Mouse (Mus musculus): ENCODE measurements at regions not wholly inside any gene's neighbourhood (a gene's known extent, or its start where the extent isn't known, plus 50 kb on each side); places are given as distances from the start of the nearest gene placed in this dataset.

- TF ChIP-seq POLR2A (IDR thresholded peaks at IDR 0.05; ENCODE audit: low read depth, low read length) (no peak), CTCF (conservative IDR thresholded peaks at IDR 0.05; ENCODE audit: insufficient read depth, insufficient read length, low read depth, low read length) (no peak)
Measured at GRCm38 (mm10) chr9:26604552-26604951, 129.0 kb upstream of the B3gat1 start.
